Comparison of ENCODE assay signal across 16 mouse cellular contexts in the genomic region with DNA sequence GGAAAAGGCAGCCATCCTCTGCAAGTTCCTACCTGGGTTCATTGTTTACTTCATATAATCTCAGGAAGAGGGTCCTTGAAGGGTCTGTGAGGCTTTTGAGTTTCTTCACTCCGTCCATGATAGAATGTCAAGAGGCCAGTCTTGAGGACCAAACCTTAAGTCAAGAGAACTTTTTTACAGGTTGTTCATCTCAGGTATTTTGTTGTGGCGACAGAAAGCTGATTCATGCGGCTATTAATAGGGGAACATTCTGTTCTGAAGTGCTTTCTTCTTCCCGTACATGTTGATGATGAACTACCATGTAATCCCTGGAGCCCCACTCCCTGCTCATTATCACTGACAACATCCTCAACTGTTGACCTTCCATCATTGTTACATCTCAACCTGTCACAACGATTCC.
"Had no signal": no experiment of that assay in that cellular context is flagged by ENCODE, and none has a peak within 500 bp of the region (broad histone marks: within the 10 kb centered on the region; RNA-seq: fewer than 3 reads in every experiment).

No protein-coding gene starts in this region.

- H3K4me3 ChIP-seq: neural tube, embryonic 13.5 days; neural tube, embryonic 15.5 days; stomach, embryonic 15.5 days had no signal

- DNase-seq: retina, postnatal 1 day; right cerebral cortex, adult 18-20 months; right cerebral cortex, postnatal 14 days; right cerebral cortex, postnatal 25 days; right cerebral cortex, postnatal 4 days; spleen, adult 18-20 months; thymus, adult 18-20 months; thymus, adult 2 months; thymus, postnatal 14 days; thymus, postnatal 25 days; thymus, postnatal 36 days; thymus, postnatal 4 days had no signal

- H3K27me3 ChIP-seq: neural tube, embryonic 13.5 days; neural tube, embryonic 15.5 days; stomach, embryonic 15.5 days had no signal

- H3K4me1 ChIP-seq: neural tube, embryonic 13.5 days; neural tube, embryonic 15.5 days; stomach, embryonic 15.5 days had no signal

- H3K36me3 ChIP-seq: neural tube, embryonic 13.5 days; neural tube, embryonic 15.5 days; stomach, embryonic 15.5 days had no signal

- H3K27ac ChIP-seq: neural tube, embryonic 13.5 days; neural tube, embryonic 15.5 days; stomach, embryonic 15.5 days; stomach, postnatal 0 days had no signal

- H3K4me2 ChIP-seq: neural tube, embryonic 13.5 days; neural tube, embryonic 15.5 days; stomach, embryonic 15.5 days had no signal

- H3K9me3 ChIP-seq: neural tube, embryonic 13.5 days; neural tube, embryonic 15.5 days; stomach, embryonic 15.5 days had no signal

- H3K9ac ChIP-seq: neural tube, embryonic 13.5 days; neural tube, embryonic 15.5 days; stomach, embryonic 15.5 days had no signal
